Mouse (Mus musculus) kidney, adult 11 months (tissue): ENCODE measurements around the gene Sec23ip.
"Not testable (repeated sequence)": the region's sequence is repeated elsewhere in the genome, so short reads cannot be mapped to it uniquely, and the experiment has no call there.

ENCODE experiments used
- DNase-seq: peaks from one replicate; pipeline ENCODE4 v3.0.0; 2022

The Sec23ip gene

GRCm38 (mm10) chr7:128744684-128745485 is at the start of gene Sec23ip:
Gene Sec23ip, plus strand, starts transcription at chr7:128744943.
- DNase-seq, result peak; percentile 99

GRCm38 (mm10) chr7:128699959-128700358 is 44.8 kb upstream of the Sec23ip start:
- DNase-seq, result not testable (repeated sequence)

- peak; percentile 47 for DNase-seq
Observed at GRCm38 (mm10) chr7:128705735-128706134, 39.0 kb upstream of the Sec23ip start.

- no peak for DNase-seq
Observed at GRCm38 (mm10) chr7:128717991-128718390, 26.8 kb upstream of the Sec23ip start.

- DNase-seq, result peak; percentile 78
Observed at GRCm38 (mm10) chr7:128724761-128725160, 20.0 kb upstream of the Sec23ip start.

GRCm38 (mm10) chr7:128725189-128725588 is 19.6 kb upstream of the Sec23ip start:
- DNase-seq, result no peak

GRCm38 (mm10) chr7:128726999-128727398 is 17.7 kb upstream of the Sec23ip start:
- DNase-seq, result no peak

- DNase-seq, result no peak
Observed at GRCm38 (mm10) chr7:128727701-128728100, 17.0 kb upstream of the Sec23ip start.

GRCm38 (mm10) chr7:128728738-128729137 is 16.0 kb upstream of the Sec23ip start:
- no peak for DNase-seq

GRCm38 (mm10) chr7:128731585-128731984 is 13.2 kb upstream of the Sec23ip start:
- no peak for DNase-seq

GRCm38 (mm10) chr7:128738041-128738440 is 6.7 kb upstream of the Sec23ip start:
- DNase-seq, result no peak

- DNase-seq, result no peak
Observed at GRCm38 (mm10) chr7:128739116-128739461, 5.7 kb upstream of the Sec23ip start.

GRCm38 (mm10) chr7:128739462-128740277 is 5.1 kb upstream of the Sec23ip start:
- peak; percentile 36 for DNase-seq

- DNase-seq, result peak; percentile 94
Observed at GRCm38 (mm10) chr7:128740334-128740733, 4.4 kb upstream of the Sec23ip start, which contains the start of gene Mcmbp. Gene Mcmbp, minus strand, starts transcription at chr7:128740495.

GRCm38 (mm10) chr7:128743898-128744297 is 845 bp upstream of the Sec23ip start:
- DNase-seq, result no peak

GRCm38 (mm10) chr7:128746151-128746550 is 1.4 kb downstream of the Sec23ip start:
- no peak for DNase-seq

- peak; percentile 66 for DNase-seq
Observed at GRCm38 (mm10) chr7:128748758-128749157, 4.0 kb downstream of the Sec23ip start.

- no peak for DNase-seq
Observed at GRCm38 (mm10) chr7:128750296-128750695, 5.6 kb downstream of the Sec23ip start.

- DNase-seq, result no peak
Observed at GRCm38 (mm10) chr7:128752012-128752411, 7.3 kb downstream of the Sec23ip start.

GRCm38 (mm10) chr7:128755396-128755795 is 10.7 kb downstream of the Sec23ip start:
- DNase-seq, result peak; percentile 63

- no peak for DNase-seq
Observed at GRCm38 (mm10) chr7:128758948-128759347, 14.2 kb downstream of the Sec23ip start.

- DNase-seq, result no peak
Observed at GRCm38 (mm10) chr7:128766696-128767095, 22.0 kb downstream of the Sec23ip start.

- DNase-seq, result no peak
Observed at GRCm38 (mm10) chr7:128777201-128777600, 32.5 kb downstream of the Sec23ip start.

- no peak for DNase-seq
Observed at GRCm38 (mm10) chr7:128779305-128779704, 34.6 kb downstream of the Sec23ip start.
